13 mouse cellular contexts compared by ENCODE assay signal in genomic region chr2:151513525-151514285, GRCm38 (mm10). TPM values are rescaled to one million over a fixed set of nuclear protein-coding genes. Genes with fewer than 3 reads are reported as not detected.
DNase-seq lines count a peak whose midpoint lies in the region; ATAC-seq and TF ChIP-seq lines count a peak whose summit lies in the region.
"Had no signal": no experiment of that assay in that cellular context is flagged by ENCODE, and none has a peak within 500 bp of the region (broad histone marks: within the 10 kb centered on the region; RNA-seq: fewer than 3 reads in every experiment).

No protein-coding gene starts in this region.

- no peaks in the 10 kb centered on the region for H3K27me3 ChIP-seq in kidney, postnatal 0 days (ENCODE audit: insufficient read depth, low read length)
- H3K27me3 ChIP-seq in stomach, postnatal 0 days (ENCODE audit: control insufficient read depth, insufficient read depth, low read length), result no peaks in the 10 kb centered on the region
- H3K27me3 ChIP-seq: liver, embryonic 15.5 days had no signal

- H3K27ac ChIP-seq in kidney, postnatal 0 days, result no peak overlapping the region
- H3K27ac ChIP-seq in stomach, postnatal 0 days (replicated peaks), result no peak overlapping the region
- H3K27ac ChIP-seq: hindbrain, embryonic 10.5 days; liver, embryonic 15.5 days had no signal

- no peaks in the 10 kb centered on the region for H3K4me1 ChIP-seq in kidney, postnatal 0 days (replicated peaks; ENCODE audit: insufficient read depth, low read length)
- H3K4me1 ChIP-seq in stomach, postnatal 0 days (replicated peaks; ENCODE audit: control insufficient read depth, insufficient read depth), result no peaks in the 10 kb centered on the region
- H3K4me1 ChIP-seq: hindbrain, embryonic 10.5 days; liver, embryonic 15.5 days had no signal

- H3K36me3 ChIP-seq in kidney, postnatal 0 days (ENCODE audit: insufficient read depth, low read length), result peaks cover 55% of the 10 kb centered on the region
- peaks cover 22% of the 10 kb centered on the region for H3K36me3 ChIP-seq in stomach, postnatal 0 days (ENCODE audit: control insufficient read depth, insufficient read depth, low read length)

- no peak for ATAC-seq in kidney, postnatal 0 days (replicated peaks; ENCODE audit: low FRiP score, low read depth)
- ATAC-seq in stomach, postnatal 0 days (ENCODE audit: low FRiP score, low TSS enrichment), result 0 out of 2 replicates have a peak, but pooled peaks have one; percentile 49

- H3K4me3 ChIP-seq in kidney, postnatal 0 days (replicated peaks; ENCODE audit: low read depth, low read length), result no peak overlapping the region
- H3K4me3 ChIP-seq in stomach, postnatal 0 days (ENCODE audit: low read depth, low read length), result no peak overlapping the region
- H3K4me3 ChIP-seq: hindbrain, embryonic 10.5 days; liver, embryonic 15.5 days had no signal

- H3K9me3 ChIP-seq in kidney, postnatal 0 days (replicated peaks; ENCODE audit: low read length), result no peaks in the 10 kb centered on the region
- no peaks in the 10 kb centered on the region for H3K9me3 ChIP-seq in stomach, postnatal 0 days (ENCODE audit: control insufficient read depth, low read length)
- H3K9me3 ChIP-seq: hindbrain, embryonic 10.5 days; liver, embryonic 15.5 days had no signal

- peak; percentile 42; the same call in 1 of the 2 replicates for TF ChIP-seq CTCF in kidney, postnatal 0 days (IDR thresholded peaks at IDR 0.05; ENCODE audit: low read depth)
- peak; percentile 61 for TF ChIP-seq CTCF in stomach, postnatal 0 days (IDR thresholded peaks at IDR 0.05; ENCODE audit: low read depth)

- H3K9ac ChIP-seq in kidney, postnatal 0 days (ENCODE audit: low read depth, low read length), result no peak overlapping the region
- no peak overlapping the region for H3K9ac ChIP-seq in stomach, postnatal 0 days (ENCODE audit: low read length)
- H3K9ac ChIP-seq: liver, embryonic 15.5 days had no signal

- TF ChIP-seq EP300 in stomach, postnatal 0 days (optimal IDR thresholded peaks at IDR 0.05), result no peak

- peak; percentile 28 for DNase-seq in kidney, postnatal 0 days (ENCODE audit: low spot score)
- no peak for DNase-seq in kidney, postnatal 4 days
- DNase-seq in right cerebral cortex, adult 18-20 months, result peak; percentile 72
- no peak for DNase-seq in right cerebral cortex, postnatal 4 days
- peak; percentile 47 to 53 for DNase-seq in left cerebral cortex, adult 18-20 months (ENCODE audit: low spot score in 2 of 2)
- peak; percentile 19 for DNase-seq in stomach, postnatal 0 days (ENCODE audit: low spot score)
- no peak for DNase-seq in cerebellum, adult 18-20 months
- DNase-seq: adrenal gland, postnatal 25 days; cerebellum, postnatal 10 days had no signal

- no peak overlapping the region for H3K4me2 ChIP-seq in kidney, postnatal 0 days (ENCODE audit: low read length)
- no peak overlapping the region for H3K4me2 ChIP-seq in stomach, postnatal 0 days (replicated peaks; ENCODE audit: low read depth)
- H3K4me2 ChIP-seq: liver, embryonic 15.5 days had no signal

- 85% methylated on average over 3 of the region's 3 CpGs for WGBS in kidney, postnatal 0 days
- 73% methylated on average over 3 of the region's 3 CpGs for WGBS in stomach, postnatal 0 days

RNA-seq across cellular contexts. Expression of gene Nsfl1c, which starts 19.7 kb away (rescaled TPM):
- polyA plus RNA-seq in kidney, postnatal 0 days (2015; fragmentation: Nextera tagmentation; extraction: Ambion mirVana), result 179 and 190 TPM in 2 replicates
- total RNA-seq in left cerebral cortex, adult 18-20 months (2021), result 100 to 1,000 TPM; 150 to 156 TPM
- polyA plus RNA-seq in stomach, postnatal 0 days (2015; fragmentation: Nextera tagmentation; extraction: Ambion mirVana), result 118 and 120 TPM in 2 replicates

RNA-seq across cellular contexts. Expression of gene Fkbp1a, which starts 28.6 kb away (rescaled TPM):
- 534 and 595 TPM in 2 replicates for polyA plus RNA-seq in kidney, postnatal 0 days (2015; fragmentation: Nextera tagmentation; extraction: Ambion mirVana)
- total RNA-seq in left cerebral cortex, adult 18-20 months (2021), result 100 to 1,000 TPM; 748 to 757 TPM
- 325 and 360 TPM in 2 replicates for polyA plus RNA-seq in stomach, postnatal 0 days (2015; fragmentation: Nextera tagmentation; extraction: Ambion mirVana)

RNA-seq across cellular contexts. Expression of gene 4921509C19Rik, which starts 37.8 kb away (rescaled TPM):
- polyA plus RNA-seq in kidney, postnatal 0 days (2015; fragmentation: Nextera tagmentation; extraction: Ambion mirVana), result not detected in 2 replicates
- not detected for total RNA-seq in left cerebral cortex, adult 18-20 months (2021)
- polyA plus RNA-seq in stomach, postnatal 0 days (2015; fragmentation: Nextera tagmentation; extraction: Ambion mirVana), result not detected in 2 replicates
- total RNA-seq: adrenal gland, postnatal 25 days; gastrocnemius, postnatal 4 days had no signal
- polyA plus RNA-seq: hindbrain, embryonic 10.5 days; large intestine, adult 2 months; liver, embryonic 15.5 days had no signal

RNA-seq across cellular contexts. Expression of gene Sdcbp2, which starts 58.7 kb away (rescaled TPM):
- 1.9 and 2.0 TPM in 2 replicates for polyA plus RNA-seq in kidney, postnatal 0 days (2015; fragmentation: Nextera tagmentation; extraction: Ambion mirVana)
- 1 to 10 TPM; 1.1 to 1.7 TPM for total RNA-seq in left cerebral cortex, adult 18-20 months (2021)
- polyA plus RNA-seq in stomach, postnatal 0 days (2015; fragmentation: Nextera tagmentation; extraction: Ambion mirVana), result 156 and 169 TPM in 2 replicates

Comparison
In these comparisons a context has a peak if more than half of its experiments do, and no peak if none do; other contexts are left out.
1. DNase-seq: peak in kidney, postnatal 0 days (single experiment), right cerebral cortex, adult 18-20 months (single experiment), left cerebral cortex, adult 18-20 months (2 of 2) and stomach, postnatal 0 days (single experiment); none in kidney, postnatal 4 days (0 of 2), right cerebral cortex, postnatal 4 days (single experiment) and cerebellum, adult 18-20 months (0 of 2).